Mouse (Mus musculus) naive thymus-derived CD4-positive, alpha-beta T cell, adult 2 months (primary cell): ENCODE data around the gene Ptprr.

Experiments
- DNase-seq: peaks from one replicate; pipeline ENCODE4 v3.0.0-alpha.2; 2011; ENCODE audit warnings: low read depth

Gene Ptprr

DNA sequence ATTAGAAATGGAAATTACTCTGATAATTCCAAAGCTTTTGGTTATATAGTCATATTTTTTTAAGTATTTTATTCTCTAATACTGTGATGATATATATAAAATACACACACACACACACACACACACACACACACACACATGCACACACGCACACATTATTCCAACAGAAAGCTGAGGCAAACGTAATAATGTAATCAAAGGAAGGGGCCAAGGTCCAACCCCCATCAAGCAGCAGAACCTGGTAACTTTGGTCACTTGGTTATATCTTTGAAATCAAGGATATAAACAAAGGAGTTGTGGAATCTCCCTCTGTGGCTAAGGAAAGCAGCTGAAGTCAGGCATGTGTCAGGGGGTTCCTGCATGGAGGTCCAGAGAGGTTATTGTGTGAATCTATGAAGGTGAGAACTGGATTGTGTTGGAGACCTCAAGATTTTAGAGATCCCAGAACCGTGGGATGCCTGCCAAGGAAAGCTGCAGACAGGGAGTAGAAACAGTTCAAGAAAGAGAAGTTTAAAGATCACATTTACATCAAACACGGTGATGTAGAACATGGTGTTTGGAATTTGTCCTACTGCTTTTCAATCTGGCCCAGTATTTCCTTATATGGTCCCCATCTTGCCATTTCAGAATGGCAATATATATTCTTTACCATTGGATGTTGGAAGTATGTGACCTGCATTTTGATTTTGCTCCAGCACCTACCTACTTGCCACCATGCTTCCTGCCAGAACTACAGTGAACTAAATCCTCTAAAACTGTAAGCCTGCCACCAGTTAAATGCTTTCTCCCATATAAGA lies 98.1 kb downstream of the Ptprr start:
- no peak for DNase-seq

DNA sequence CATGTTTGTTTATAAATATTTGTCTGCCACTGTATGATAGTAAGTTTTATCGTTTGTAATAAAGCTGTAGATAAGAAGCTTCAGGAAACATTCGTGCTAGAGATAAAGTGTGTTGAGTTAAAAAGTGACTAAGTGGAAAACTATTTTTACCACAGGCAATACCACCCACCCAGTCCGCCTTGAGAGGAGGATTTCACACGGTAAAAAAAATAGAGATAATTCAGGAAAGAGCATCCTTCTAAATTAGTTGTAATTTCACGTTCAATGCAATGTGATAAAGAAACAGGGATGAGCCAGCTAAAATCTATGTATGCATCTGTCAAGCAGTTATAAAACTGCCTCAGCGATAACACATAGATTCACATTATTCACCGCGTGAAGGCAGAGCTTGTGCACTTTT lies 99.0 kb downstream of the Ptprr start:
- no peak for DNase-seq

DNA sequence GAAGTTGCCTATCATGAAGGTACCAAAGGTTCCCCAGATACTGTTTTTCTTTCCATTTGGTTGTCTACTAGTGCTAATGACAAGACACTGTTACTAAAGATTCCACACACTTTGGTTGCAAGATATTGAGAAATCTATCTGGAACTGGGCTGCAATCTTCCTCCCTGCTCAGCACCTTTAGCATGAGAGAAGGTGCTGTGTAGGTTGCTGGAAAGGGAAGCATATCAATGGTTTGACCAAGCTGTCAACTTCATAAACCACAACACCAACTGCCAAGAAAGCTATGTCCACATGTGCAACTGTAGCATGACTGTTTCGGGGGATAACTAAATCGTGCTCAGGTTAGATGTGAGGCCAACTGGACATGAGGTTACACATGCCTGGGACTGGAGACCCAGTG lies 103.5 kb downstream of the Ptprr start:
- DNase-seq: no peak

DNA sequence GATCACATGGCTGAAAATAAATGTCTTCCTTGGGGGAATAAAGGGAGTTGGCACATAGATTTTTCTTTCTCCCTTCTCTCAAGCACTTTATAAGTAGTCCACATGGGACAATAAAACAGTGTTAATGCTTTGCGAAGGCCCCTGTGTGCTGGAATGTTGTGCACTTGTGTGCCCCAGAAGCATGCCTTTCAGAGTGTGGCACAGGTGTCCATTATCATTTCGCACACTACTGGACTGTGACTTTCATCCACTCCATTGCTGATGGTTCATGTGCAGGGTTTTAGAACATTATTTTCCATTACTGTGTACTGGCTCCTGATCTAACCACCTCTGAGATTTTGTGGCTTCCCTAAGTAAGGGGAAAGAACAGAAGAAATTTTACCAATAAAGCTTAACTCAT lies 105.8 kb downstream of the Ptprr start:
- DNase-seq: no peak

DNA sequence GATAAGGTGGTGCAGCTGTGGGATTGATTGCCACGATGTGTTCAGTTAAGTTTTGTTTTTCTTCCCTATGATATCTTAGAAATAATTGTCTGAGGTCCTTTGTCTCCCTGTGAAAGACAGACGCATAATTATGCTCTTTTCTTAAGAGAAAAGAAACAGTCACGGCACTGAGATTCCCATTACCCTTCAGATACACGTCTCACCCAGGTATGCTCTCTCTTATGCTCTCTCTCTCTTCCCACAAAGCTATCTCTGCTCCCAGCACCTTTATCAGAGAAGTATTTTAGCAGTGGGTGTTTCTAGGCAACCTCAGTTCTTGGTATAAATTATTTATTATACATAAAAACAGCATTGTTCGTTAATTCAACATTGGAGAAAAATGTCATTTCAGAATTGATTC lies 107.4 kb downstream of the Ptprr start:
- DNase-seq: no peak

DNA sequence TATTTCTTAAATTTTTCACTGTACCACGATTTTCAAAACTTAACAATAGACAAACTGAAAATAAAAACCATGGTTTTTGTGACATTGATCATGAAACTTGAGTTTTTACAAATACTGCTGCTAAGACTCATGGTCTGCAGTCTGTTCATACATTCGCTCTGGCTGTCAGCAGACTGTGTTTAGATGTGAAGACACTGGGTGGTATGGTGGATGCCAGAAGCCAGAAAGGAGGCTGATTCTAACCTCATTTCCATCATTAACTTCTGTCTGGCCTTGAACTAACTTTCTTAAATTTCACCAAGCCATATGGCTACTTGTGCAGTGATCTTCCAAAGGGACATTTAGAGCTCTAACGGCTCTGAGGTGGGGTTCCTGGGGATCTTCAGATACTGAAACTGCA lies 112.4 kb downstream of the Ptprr start:
- no peak for DNase-seq

DNA sequence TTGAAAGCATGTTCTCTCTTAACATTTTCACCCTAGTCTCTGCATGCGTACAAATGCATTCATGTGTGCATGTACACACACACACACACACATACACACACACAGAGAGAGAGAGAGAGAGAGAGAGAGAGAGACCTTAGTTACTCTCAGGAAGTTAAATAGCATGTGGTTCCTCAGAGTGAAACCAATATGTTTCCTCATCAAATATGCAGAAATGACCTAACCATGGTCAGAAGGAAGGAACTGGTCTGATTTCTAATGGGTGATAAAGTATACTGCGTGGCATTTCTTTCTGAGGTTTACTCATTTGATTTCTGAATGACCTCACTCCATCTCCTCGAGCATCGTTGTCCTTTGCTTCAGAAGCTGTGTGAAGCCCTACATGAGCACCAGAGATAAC lies 113.2 kb downstream of the Ptprr start:
- no peak for DNase-seq

DNA sequence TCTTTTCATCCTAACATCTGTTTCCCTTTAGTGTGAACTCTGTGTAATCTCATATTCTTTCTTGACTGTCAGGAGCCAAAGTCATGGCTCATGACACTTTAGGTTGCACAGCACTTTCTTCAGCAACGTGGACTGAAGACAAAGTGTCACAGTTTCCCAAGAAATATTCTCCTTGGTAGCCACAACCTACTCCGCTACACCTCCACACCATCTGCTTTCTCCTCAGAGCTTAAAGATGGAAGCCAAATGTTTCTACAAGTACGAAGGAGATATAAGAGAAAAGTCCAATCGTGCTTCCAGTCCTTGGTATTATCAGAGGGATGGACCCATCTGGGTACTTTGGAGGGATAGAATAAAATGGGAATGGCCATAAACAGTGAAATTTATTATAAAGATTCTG lies 114.2 kb downstream of the Ptprr start:
- no peak for DNase-seq

DNA sequence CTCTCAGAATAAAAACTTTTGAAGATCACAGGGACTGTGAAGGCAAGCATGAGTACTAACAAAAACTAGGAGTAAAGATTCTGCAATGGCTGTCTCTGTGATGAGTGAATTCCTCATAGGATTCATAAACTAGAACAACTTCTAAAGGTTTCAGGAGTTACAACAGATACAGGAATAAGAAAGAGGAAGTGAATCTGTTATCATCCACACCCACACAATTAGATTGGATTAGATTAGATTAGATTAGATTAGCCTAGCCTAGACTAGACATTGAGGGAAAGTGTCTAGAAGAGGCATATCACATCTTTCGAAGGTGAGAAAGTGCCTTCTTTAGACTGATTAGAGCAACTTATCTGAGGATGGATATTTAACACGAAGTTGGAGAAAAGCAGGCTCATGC lies 117.2 kb downstream of the Ptprr start:
- no peak for DNase-seq

DNA sequence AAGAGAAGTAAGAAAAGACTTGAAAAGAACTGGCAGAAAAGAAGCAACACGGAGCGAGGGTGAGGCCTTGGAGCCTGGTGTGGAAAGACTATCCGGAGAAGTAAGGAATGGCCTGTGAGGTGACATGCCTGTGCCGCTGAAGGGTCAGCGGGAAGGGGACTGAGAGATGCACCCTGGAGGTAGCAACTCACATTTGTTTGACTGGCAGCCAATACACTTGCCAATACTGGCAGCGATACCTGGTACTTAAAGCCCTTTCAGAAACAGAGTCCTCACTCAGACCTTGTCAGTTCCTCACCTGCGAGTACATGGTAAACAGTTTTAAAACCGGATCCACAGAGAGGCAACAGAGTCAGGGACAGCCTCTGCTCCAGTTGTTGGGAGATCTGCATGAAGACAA lies 122.2 kb downstream of the Ptprr start:
- no peak for DNase-seq

DNA sequence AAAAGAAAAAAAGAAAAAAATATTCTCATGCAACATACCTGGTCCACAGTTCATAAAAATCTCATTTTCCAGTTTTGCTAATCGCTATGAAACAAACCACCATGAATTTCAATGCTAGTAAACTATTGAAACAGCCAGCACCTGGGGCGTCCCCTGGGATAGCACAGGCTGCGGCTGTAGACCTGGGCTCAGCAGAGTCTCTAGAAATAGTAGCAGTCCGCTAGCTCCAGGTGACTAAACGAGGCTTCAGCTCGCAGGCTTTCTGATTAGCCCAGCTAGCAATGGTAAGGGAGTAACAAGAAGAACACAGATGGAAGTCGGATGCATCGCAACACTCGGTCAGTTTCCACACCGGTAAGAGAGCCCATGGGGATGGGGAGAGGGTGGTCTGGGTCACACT lies 125.7 kb downstream of the Ptprr start:
- DNase-seq: no peak

DNA sequence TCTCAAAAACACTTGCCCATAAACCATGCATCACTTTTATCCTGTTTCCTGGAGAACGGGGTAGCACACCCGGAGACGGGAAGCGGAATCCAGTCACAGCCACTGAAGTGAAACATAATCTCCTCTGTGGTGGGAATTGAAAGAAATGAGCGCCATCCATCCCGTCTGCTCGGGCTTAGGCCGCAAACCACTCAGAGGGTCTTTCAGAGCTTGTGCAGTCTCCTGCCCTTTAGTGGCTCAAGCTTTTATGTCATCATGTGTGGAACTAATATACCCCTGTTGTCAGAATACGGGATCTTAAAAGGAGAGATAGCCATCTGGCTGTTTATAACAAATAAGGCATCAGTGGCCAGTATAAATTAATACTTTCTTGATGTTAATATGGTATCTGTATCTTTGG lies 128.1 kb downstream of the Ptprr start:
- DNase-seq: no peak

DNA sequence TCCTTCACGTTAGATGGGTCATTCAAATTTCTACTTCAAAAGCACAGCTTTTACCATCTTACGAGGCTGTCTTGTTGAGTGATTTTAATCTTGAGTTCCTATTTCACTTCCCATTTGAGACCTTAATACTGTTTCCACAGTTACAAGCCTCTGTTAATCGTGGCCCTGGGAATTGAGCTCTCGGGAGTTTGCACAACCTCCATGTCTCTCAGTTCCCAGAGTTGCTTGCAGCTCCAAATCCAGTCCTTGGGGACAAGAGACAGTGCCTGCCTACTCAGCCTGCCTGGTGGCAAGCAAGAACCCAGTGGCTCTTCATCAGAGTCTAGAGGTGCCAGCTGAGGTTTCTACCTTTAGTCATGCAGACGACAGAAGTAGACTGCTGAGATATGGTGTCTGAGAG lies 136.7 kb downstream of the Ptprr start:
- no peak for DNase-seq

DNA sequence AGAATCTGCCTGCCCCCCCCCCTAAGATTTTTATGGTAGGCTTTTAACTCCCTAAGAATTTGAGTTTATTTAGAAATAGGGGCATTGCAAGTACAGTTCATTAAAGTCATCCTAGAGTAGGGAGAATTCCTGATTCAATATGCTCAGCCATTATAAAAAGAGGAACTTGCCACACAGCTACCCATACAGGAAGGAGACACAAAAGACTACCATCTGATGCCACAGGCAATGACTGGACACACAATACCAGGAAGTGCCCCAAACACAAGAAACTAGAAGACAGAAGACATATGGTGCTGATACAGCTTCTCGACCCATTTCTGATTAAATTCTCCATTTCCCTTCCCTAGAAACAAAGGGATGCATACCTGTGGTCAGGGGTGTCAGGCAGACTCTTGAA lies 138.7 kb downstream of the Ptprr start:
- no peak for DNase-seq

DNA sequence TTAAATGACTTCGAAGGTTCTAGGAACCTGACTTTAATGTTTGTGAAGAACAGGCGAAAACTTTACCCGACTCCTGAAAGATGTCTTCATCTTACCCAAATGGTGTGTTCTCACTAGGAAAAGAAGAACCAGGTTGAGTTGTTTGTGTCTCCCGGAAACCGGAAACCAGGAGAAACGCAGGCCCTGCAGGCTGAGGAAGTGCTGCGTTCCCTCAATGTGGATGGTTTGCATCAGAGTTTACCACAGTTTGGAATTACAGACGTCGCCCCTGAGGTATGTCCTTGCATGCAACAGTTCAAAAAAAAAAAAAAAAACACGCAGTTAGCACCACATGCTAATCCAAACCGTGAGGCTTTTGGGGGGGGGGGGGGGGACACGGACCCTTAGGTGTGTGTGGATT lies 144.3 kb downstream of the Ptprr start:
- no peak for DNase-seq

DNA sequence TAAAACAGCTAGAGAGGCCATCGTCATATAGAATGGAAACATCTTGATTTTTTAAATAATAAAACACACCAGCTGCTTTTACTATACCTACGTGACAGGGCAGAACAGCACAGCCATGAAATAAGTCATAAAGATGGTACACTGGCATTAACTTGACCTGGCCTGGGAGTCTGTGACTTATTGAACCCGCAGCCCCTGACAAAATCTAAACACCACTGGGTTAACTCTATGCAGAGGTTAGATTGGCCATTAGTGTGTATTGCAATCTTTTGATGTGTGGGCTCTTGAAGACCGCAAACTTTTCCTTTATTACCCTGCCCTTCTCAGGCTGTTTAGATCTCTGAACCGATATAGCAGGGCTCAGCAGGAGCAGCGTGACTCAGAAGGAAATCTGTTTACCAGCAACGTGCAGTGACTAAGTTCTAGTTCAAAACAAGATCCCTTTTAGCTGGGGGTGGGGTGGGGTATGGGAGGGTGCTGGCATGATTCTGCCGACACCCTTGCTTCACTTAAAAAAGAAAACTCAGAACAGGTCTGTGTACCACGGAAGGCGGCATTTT lies 157.4 kb downstream of the Ptprr start:
- no peak for DNase-seq

DNA sequence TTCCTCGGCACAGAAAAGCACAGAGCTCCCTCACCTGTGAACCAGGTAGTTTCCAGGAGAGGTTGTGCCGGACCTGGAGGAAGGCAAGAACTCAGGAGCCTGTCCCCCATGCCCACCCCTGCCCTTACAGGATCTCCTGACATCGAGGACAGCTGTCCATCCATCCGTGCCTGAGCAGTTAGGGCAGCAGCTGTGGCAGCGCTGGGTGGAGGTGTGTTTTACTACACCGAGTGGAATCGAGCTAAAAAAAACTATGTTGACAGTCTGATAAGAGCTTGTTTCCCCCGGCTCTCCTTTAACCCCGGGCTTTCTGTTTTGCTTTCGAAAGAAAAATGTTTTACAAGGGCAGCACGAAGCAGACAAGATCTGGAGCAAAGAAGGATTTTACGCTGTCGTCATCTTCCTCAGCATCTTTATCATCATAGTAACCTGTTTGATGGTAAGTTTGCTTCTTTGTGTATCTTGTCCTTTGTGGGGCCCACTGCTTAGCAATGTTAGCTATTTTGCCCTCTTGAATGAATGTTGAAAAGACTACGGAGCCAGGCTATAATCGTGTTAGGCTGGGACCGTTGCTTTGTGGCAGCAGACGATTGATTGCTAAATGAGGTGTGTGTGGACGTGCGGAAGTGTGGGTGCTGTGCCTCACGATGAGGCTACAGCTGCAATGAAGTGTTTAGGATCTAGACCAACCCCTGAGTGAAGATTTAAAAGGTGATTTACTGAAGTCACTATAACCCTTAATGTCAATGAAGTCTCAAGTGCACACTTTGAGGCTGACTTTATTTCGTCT lies 159.6 kb downstream of the Ptprr start:
- DNase-seq: no peak

DNA sequence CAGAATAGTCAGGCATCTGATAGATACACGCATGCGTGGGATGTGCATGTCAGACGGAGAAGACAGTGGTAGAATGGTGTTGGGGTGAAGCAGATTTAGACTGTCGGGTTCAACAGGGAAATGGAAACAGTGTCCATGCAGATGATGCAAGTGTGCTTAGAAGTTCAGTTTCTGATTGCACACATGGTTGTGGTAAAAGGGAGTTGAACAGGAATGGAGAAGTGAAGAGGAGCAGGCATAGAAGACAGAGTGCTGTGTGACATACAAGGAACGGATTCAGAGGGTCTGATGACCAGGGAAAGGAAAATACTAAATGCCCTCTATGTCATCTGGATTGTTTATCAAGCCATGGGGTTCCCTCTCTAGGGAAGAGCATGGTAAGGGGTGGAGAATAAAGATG lies 163.2 kb downstream of the Ptprr start:
- DNase-seq: no peak

DNA sequence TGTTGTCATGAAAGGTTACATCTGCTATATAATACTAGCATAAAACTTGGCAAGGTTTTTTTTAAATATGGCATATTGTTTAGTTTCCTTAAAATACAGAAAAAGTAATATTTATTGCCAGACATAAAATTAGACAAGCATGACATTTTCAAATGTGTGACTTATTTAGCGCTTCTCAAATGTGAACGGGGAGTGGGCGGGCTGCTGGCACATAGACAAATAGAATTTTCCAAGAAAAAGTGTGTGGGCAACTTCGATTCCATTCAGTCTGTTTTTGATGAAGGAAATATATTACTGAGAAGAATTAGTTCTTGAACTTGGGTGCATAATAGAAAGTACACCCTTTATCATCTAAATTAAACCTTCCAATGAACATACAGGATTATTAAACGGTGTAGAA lies 164.2 kb downstream of the Ptprr start:
- no peak for DNase-seq

DNA sequence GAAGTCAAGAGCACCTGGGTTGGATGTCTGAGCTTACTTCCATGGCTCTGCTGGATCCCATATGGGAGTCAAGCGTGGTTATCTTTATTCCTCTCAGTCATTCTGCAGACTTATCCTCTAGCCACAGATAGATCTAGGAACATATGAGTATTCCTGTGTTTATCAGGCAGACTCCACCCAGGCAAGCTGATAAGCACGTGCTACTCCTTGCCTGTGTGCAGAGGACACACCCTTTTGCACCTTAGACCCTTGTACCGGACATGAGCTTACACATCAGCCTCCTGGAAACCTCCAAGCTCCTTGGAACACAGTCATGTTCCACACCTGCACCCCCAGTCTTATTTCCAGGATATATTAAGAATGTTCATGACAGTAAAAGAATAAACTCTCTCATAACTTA lies 165.2 kb downstream of the Ptprr start:
- no peak for DNase-seq

DNA sequence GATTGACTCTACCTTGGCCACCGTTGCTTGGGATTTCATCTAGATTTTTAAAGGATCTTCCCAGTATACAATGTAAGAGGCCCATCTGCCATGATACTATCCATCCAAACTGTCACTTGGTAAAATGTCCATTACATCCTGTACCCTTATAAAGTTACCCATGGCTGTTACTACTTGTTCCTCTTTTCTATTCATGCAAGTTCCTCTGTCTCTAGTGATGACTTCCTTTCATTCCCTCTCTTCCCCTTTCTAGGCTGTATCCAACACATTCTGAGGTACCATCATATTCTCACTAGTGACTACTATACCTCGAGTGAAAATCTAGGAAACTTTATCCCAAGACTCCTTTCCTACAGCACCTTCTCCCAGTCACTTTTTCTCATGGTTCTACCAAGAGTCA lies 173.7 kb downstream of the Ptprr start:
- DNase-seq: no peak

DNA sequence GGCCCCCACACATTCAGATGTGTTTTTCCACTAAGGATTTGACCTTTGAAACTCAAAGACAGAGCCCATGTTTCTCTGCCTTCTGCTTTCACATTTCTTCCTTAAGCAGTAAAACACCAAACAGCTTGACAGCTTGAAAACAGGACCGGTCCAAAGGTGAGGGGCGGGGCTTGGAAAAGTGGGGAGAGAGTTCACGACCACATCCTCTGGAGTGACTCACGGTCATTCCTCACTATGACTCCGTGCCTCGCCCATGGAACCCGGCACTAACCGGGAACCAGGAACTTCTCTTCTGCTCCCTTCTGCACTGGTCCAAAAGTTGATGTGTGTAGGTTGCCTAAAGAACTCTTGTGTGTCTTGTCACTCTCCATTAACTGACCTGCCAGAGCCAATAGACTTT lies 174.3 kb downstream of the Ptprr start:
- no peak for DNase-seq

DNA sequence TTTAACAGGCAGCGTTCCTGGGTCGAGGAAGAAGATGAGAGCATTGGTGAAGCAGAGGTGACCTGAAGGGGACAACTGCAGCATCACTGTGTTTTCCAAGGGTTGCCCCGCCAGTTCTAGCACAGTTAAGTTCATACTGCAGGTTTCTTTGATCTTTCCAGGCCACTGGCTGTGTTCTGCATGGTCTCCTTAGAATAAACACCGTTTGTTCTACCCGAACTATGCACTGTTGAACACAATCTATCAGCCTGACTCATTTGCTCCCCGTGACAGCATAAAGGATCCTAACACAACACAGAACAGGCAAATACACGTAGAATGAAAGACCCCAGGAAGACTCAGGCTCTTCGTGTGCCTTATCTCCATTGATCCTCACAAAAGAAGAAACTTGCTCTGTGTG lies 176.4 kb downstream of the Ptprr start:
- DNase-seq: no peak
